Mouse (Mus musculus): ENCODE measurements around the gene Ank3.

GRCm38 (mm10) chr10:69490182-69490581 is 91.6 kb downstream of the Ank3 start:
- TF ChIP-seq POLR2A (IDR thresholded peaks at IDR 0.05; ENCODE audit: borderline replicate concordance, control insufficient read depth, low read depth, low read length) (no peak), CTCF (IDR thresholded peaks at IDR 0.05; ENCODE audit: control insufficient read depth, insufficient read depth, low read length) (no peak)
